Mouse (Mus musculus): ENCODE measurements around the gene Msmo1. TPM values are rescaled to one million over a fixed set of nuclear protein-coding genes. Genes with fewer than 3 reads are reported as not detected.

Msmo1 gene
- total and polyA plus RNA-seq, 3 experiments, result 4.1 to 9.6 (median 6.6) TPM

DNA sequence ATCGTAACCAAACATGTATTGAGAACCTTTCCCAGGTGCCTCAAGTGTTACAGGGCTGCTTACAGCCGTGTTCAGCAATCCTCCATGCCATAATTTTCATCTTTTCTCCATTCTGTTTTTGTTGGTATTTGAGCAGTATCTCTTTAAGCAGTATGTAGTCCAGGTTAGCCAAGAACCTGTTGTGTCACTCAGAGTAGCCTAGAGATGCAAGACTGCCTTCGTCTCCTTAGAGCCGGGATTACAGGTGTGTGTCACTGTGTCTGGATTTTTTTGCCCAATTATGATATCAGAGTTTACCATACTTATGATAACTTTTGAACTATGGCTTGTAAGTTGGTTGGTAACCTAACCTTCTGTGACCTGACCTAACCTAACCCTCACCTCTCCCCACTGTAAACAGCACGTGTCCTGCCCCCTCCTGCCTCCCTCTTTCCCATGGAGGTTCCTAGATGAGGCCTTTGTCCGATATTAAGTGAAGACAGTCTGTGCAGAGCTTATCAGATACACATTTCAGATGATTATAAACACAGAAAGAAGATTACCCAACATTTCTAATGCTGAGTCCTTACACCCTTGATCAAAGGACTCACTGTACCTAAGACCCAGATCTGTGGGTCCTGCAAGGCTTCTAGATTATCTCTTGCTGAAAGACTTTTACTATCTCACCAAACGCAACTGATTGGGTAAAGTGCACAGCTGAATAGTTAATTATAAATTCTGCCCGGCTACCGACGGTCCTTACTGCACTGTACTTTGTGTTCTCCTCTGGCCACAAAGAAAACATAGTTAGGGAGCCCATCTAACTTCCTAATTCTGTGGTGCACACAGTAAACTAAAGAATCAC, 12.8 kb upstream of the Msmo1 start:
- no peak for DNase-seq
- Histone ChIP-seq H3K4me3 (no peak overlapping the region), H3K27me3 (ENCODE audit: control insufficient read depth, insufficient read depth, low read length) (no peaks in the 10 kb centered on the region), H3K27ac (no peak overlapping the region), H3K79me2 (replicated peaks; ENCODE audit: control insufficient read depth, insufficient read depth, low read length) (no peaks in the 10 kb centered on the region), H3K36me3 (ENCODE audit: control insufficient read depth, insufficient read depth, low read length) (no peaks in the 10 kb centered on the region), H3K4me1 (ENCODE audit: control insufficient read depth, insufficient read depth, low read length) (no peaks in the 10 kb centered on the region), H3K9ac (ENCODE audit: low read depth, low read length) (no peak overlapping the region)
- WGBS, result 75% methylated on average over 10 of the region's 10 CpGs
- intact Hi-C loops (cut with DNase I), result no loop called here
- TF ChIP-seq POLR2A (IDR thresholded peaks at IDR 0.05; ENCODE audit: insufficient read depth, low read depth, low read length), result no peak
- no peak for TF ChIP-seq EP300 (IDR thresholded peaks at IDR 0.05; ENCODE audit: insufficient read depth, low read depth, low read length)
- no peak for TF ChIP-seq CTCF (IDR thresholded peaks at IDR 0.05)

GRCm38 (mm10) chr8:64740547-64741211, 7.1 kb upstream of the Msmo1 start:
- TF ChIP-seq POLR2A (IDR thresholded peaks at IDR 0.05; ENCODE audit: insufficient read depth, low read depth, low read length), result no peak
- no peak for TF ChIP-seq CTCF (IDR thresholded peaks at IDR 0.05)
- TF ChIP-seq EP300 (IDR thresholded peaks at IDR 0.05; ENCODE audit: insufficient read depth, low read depth, low read length), result no peak
- intact Hi-C loops (cut with DNase I), result no loop called here
- Histone ChIP-seq H3K9ac (ENCODE audit: low read depth, low read length) (no peak overlapping the region), H3K27ac (no peak overlapping the region), H3K79me2 (replicated peaks; ENCODE audit: control insufficient read depth, insufficient read depth, low read length) (no peaks in the 10 kb centered on the region), H3K4me3 (no peak overlapping the region), H3K27me3 (ENCODE audit: control insufficient read depth, insufficient read depth, low read length) (no peaks in the 10 kb centered on the region), H3K36me3 (ENCODE audit: control insufficient read depth, insufficient read depth, low read length) (no peaks in the 10 kb centered on the region), H3K4me1 (ENCODE audit: control insufficient read depth, insufficient read depth, low read length) (no peaks in the 10 kb centered on the region)
- DNase-seq, result no peak
- 76% methylated on average over 13 of the region's 13 CpGs for WGBS

GRCm38 (mm10) chr8:64738916-64739315, 5.3 kb upstream of the Msmo1 start:
- Histone ChIP-seq H3K27ac (no peak overlapping the region), H3K9ac (ENCODE audit: low read depth, low read length) (no peak overlapping the region), H3K27me3 (ENCODE audit: control insufficient read depth, insufficient read depth, low read length) (no peaks in the 10 kb centered on the region), H3K79me2 (replicated peaks; ENCODE audit: control insufficient read depth, insufficient read depth, low read length) (no peaks in the 10 kb centered on the region), H3K4me1 (ENCODE audit: control insufficient read depth, insufficient read depth, low read length) (no peaks in the 10 kb centered on the region), H3K4me3 (no peak overlapping the region), H3K36me3 (ENCODE audit: control insufficient read depth, insufficient read depth, low read length) (no peaks in the 10 kb centered on the region)
- WGBS, result 75% methylated on average over 1 of the region's 1 CpGs
- intact Hi-C loops (cut with DNase I), result loop anchor here (5.0 kb wide), 1 partner anchor 133 kb away; no protein-coding TSS in a partner anchor
- TF ChIP-seq POLR2A (IDR thresholded peaks at IDR 0.05; ENCODE audit: insufficient read depth, low read depth, low read length), result no peak
- TF ChIP-seq CTCF (IDR thresholded peaks at IDR 0.05), result no peak
- DNase-seq, result no peak

GRCm38 (mm10) chr8:64736767-64737323, 3.3 kb upstream of the Msmo1 start:
- intact Hi-C loops (cut with DNase I), result loop anchor here (5.0 kb wide), 1 partner anchor 135 kb away; no protein-coding TSS in a partner anchor

DNA sequence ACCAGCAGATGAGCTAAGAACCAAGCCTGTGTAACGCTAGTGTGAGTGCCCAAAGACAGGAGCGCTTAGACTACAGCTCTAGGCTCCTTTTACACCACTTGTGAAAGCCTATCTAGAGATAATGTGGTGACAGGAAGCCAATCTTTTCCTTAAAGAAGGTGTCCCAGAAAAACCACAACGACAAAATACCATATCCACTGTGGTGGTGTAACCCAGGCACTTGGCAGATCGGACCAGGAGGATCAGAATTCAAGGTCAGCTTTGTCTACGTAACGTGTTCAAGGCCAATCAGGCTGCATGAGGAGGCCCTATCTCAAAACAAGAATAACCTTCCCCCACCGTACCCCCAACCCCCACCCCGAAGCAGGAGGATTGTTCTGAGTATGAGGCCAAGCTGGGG, 1.6 kb upstream of the Msmo1 start:
- Histone ChIP-seq H3K27me3 (ENCODE audit: control insufficient read depth, insufficient read depth, low read length) (no peaks in the 10 kb centered on the region), H3K4me1 (ENCODE audit: control insufficient read depth, insufficient read depth, low read length) (peaks cover 2% of the 10 kb centered on the region; the same call in 1 of the 2 replicates), H3K27ac (no peak overlapping the region), H3K4me3 (no peak overlapping the region), H3K9ac (ENCODE audit: low read depth, low read length) (no peak overlapping the region), H3K79me2 (replicated peaks; ENCODE audit: control insufficient read depth, insufficient read depth, low read length) (no peaks in the 10 kb centered on the region), H3K36me3 (ENCODE audit: control insufficient read depth, insufficient read depth, low read length) (no peaks in the 10 kb centered on the region; the same call in 1 of the 2 replicates)
- intact Hi-C loops (cut with DNase I), result loop anchor here (5.0 kb wide), 1 partner anchor 137 kb away; no protein-coding TSS in a partner anchor
- TF ChIP-seq EP300 (IDR thresholded peaks at IDR 0.05; ENCODE audit: insufficient read depth, low read depth, low read length) (no peak), CTCF (IDR thresholded peaks at IDR 0.05) (no peak), POLR2A (IDR thresholded peaks at IDR 0.05; ENCODE audit: insufficient read depth, low read depth, low read length) (no peak)
- no peak for DNase-seq
- 76% methylated on average over 8 of the region's 8 CpGs for WGBS

More at GRCm38 (mm10) chr8:64736767-64737323, 3.3 kb upstream of the Msmo1 start:
- no peaks in the 10 kb centered on the region for H3K27me3 ChIP-seq (ENCODE audit: control insufficient read depth, insufficient read depth, low read length)
- no peak for TF ChIP-seq POLR2A (IDR thresholded peaks at IDR 0.05; ENCODE audit: insufficient read depth, low read depth, low read length)
- TF ChIP-seq CTCF (IDR thresholded peaks at IDR 0.05), result no peak
- no peak for TF ChIP-seq EP300 (IDR thresholded peaks at IDR 0.05; ENCODE audit: insufficient read depth, low read depth, low read length)
- H3K9ac ChIP-seq (ENCODE audit: low read depth, low read length), result no peak overlapping the region
- H3K79me2 ChIP-seq (replicated peaks; ENCODE audit: control insufficient read depth, insufficient read depth, low read length), result no peaks in the 10 kb centered on the region
- no peaks in the 10 kb centered on the region; the same call in 1 of the 2 replicates for H3K36me3 ChIP-seq (ENCODE audit: control insufficient read depth, insufficient read depth, low read length)
- H3K4me1 ChIP-seq (ENCODE audit: control insufficient read depth, insufficient read depth, low read length), result peaks cover 2% of the 10 kb centered on the region; the same call in 1 of the 2 replicates
- H3K27ac ChIP-seq, result no peak overlapping the region
- H3K4me3 ChIP-seq, result no peak overlapping the region
- no peak for DNase-seq
- 68% methylated on average over 3 of the region's 3 CpGs for WGBS

Data from heart, adult 2 months (tissue).